Mouse (Mus musculus): ENCODE measurements at regions not wholly inside any gene's neighbourhood (a gene's known extent, or its start where the extent isn't known, plus 50 kb on each side); places are given as distances from the start of the nearest gene placed in this dataset.

DNA sequence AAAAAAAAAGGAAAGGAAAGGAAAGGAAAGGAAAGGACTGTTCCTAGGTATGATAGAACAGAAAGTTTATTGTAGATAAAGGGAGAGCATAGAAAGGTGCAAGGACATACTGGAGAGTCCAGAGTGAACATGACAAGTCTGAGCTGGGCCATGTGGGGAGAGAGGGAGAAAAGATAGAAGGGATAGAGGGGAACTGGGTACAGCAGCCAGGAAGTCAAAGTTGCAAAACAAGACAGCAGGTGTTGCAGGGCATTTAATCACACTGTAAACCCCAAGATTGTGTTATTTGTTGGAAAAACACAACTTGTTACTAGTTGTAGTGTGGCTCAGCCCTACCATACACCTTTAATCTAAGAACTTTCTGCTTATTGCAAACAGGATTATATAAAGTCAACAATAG lies 110.6 kb upstream of the Gm28710 start:
- in situ Hi-C loops (cut with MboI; ENCODE audit: low sequenced_read_pairs in 2 of 2, unreplicated experiment in 2 of 2), result no loop called here
- Histone ChIP-seq H3K9ac (ENCODE audit: insufficient read depth, low read depth, low read length, poor library complexity, severe bottlenecking) (no peak overlapping the region), H3K4me1 (ENCODE audit: control insufficient read depth in 2 of 2, insufficient read depth in 2 of 2, low read length in 2 of 2, poor library complexity in 1 of 2) (no peaks in the 10 kb centered on the region), H3K36me3 (ENCODE audit: control insufficient read depth, insufficient read depth, low read length, poor library complexity, severe bottlenecking) (no peaks in the 10 kb centered on the region), H3K9me3 (ENCODE audit: control insufficient read depth, insufficient read depth, low read depth, low read length) (no peaks in the 10 kb centered on the region; the same call in 1 of the 2 replicates), H3K4me3 (ENCODE audit: insufficient read depth in 1 of 2, low read depth in 1 of 2, low read length in 2 of 2, poor library complexity in 1 of 2, severe bottlenecking in 1 of 2) (no peak overlapping the region), H3K27ac (ENCODE audit: insufficient read depth, low read depth, low read length, poor library complexity, severe bottlenecking) (no peak overlapping the region)
- no peak for DNase-seq (ENCODE audit: low read depth, low spot score)
- TF ChIP-seq HCFC1 (IDR thresholded peaks at IDR 0.05; ENCODE audit: borderline replicate concordance, insufficient read depth, low read length) (no peak), ZNF384 (IDR thresholded peaks at IDR 0.05; ENCODE audit: low read depth, low read length) (peak; percentile 71; the same call in 1 of the 2 replicates), MAFK (IDR thresholded peaks at IDR 0.05; ENCODE audit: insufficient read depth, low read depth, low read length) (no peak), ZC3H11A (IDR thresholded peaks at IDR 0.05; ENCODE audit: borderline replicate concordance, low read depth, low read length) (no peak)

DNA sequence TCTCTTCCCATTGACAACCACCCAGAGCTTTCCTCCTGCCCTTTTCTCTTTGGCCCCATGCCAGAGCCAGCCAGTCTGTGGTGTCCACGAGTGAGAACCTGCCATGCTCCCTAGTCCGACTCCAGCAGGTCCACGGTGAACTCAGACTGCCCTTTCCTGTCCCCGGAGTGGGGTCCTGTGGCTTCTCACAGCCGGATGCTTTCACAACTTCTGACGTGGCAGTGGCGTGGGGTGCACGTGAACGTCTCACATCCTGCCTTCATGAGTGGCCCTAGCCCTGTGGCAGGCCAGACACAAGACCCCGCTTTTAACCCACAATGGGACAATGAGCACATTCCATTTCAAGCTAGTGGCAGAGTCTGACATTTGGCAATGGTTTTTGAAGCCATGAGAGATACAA lies 107.5 kb upstream of the Gm28710 start:
- in situ Hi-C loops (cut with MboI; ENCODE audit: low sequenced_read_pairs in 2 of 2, unreplicated experiment in 2 of 2), result no loop called here
- Histone ChIP-seq H3K4me1 (ENCODE audit: control insufficient read depth in 2 of 2, insufficient read depth in 2 of 2, low read length in 2 of 2, poor library complexity in 1 of 2) (no peaks in the 10 kb centered on the region), H3K9ac (ENCODE audit: insufficient read depth, low read depth, low read length, poor library complexity, severe bottlenecking) (no peak overlapping the region), H3K4me3 (ENCODE audit: insufficient read depth in 1 of 2, low read depth in 1 of 2, low read length in 2 of 2, poor library complexity in 1 of 2, severe bottlenecking in 1 of 2) (no peak overlapping the region), H3K36me3 (ENCODE audit: control insufficient read depth, insufficient read depth, low read length, poor library complexity, severe bottlenecking) (no peaks in the 10 kb centered on the region), H3K9me3 (ENCODE audit: control insufficient read depth, insufficient read depth, low read depth, low read length) (no peaks in the 10 kb centered on the region), H3K27ac (ENCODE audit: insufficient read depth, low read depth, low read length, poor library complexity, severe bottlenecking) (no peak overlapping the region)
- no peak for DNase-seq (ENCODE audit: low read depth, low spot score)
- TF ChIP-seq CHD2 (IDR thresholded peaks at IDR 0.05; ENCODE audit: low read depth, low read length) (no peak), ZC3H11A (IDR thresholded peaks at IDR 0.05; ENCODE audit: borderline replicate concordance, low read depth, low read length) (no peak), HCFC1 (IDR thresholded peaks at IDR 0.05; ENCODE audit: borderline replicate concordance, insufficient read depth, low read length) (no peak), MAFK (IDR thresholded peaks at IDR 0.05; ENCODE audit: insufficient read depth, low read depth, low read length) (no peak), ZNF384 (IDR thresholded peaks at IDR 0.05; ENCODE audit: low read depth, low read length) (no peak)

DNA sequence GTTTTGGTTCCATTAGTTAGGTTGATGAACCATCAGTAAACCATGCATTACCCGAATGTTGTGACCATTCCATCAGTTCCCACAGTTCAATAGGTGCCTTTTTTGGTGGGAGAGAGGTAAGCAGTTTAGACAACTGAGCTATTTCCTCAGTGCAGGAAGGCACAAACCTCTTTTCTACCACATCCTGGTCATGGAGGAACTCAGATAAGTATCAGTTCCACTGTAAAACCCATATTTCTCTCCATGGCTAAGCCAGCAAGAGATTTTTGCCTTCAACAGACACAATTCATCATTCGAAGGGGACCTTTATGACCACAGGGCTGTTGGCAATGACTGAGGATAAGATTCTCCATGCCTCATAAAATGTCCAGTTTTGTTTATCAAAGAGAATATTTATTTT lies 92.3 kb upstream of the Gm28710 start:
- in situ Hi-C loops (cut with MboI; ENCODE audit: low sequenced_read_pairs in 2 of 2, unreplicated experiment in 2 of 2), result no loop called here
- no peak for DNase-seq (ENCODE audit: low read depth, low spot score)
- H3K9ac ChIP-seq (ENCODE audit: insufficient read depth, low read depth, low read length, poor library complexity, severe bottlenecking), result no peak overlapping the region
- no peak overlapping the region for H3K27ac ChIP-seq (ENCODE audit: insufficient read depth, low read depth, low read length, poor library complexity, severe bottlenecking)
- TF ChIP-seq HCFC1 (IDR thresholded peaks at IDR 0.05; ENCODE audit: borderline replicate concordance, insufficient read depth, low read length), result no peak
- TF ChIP-seq MAFK (IDR thresholded peaks at IDR 0.05; ENCODE audit: insufficient read depth, low read depth, low read length), result no peak
- no peak for TF ChIP-seq CHD2 (IDR thresholded peaks at IDR 0.05; ENCODE audit: low read depth, low read length)
- TF ChIP-seq ZNF384 (IDR thresholded peaks at IDR 0.05; ENCODE audit: low read depth, low read length), result no peak
- TF ChIP-seq ZC3H11A (IDR thresholded peaks at IDR 0.05; ENCODE audit: borderline replicate concordance, low read depth, low read length), result no peak
- no peaks in the 10 kb centered on the region for H3K4me1 ChIP-seq (ENCODE audit: control insufficient read depth in 2 of 2, insufficient read depth in 2 of 2, low read length in 2 of 2, poor library complexity in 1 of 2)
- H3K36me3 ChIP-seq (ENCODE audit: control insufficient read depth, insufficient read depth, low read length, poor library complexity, severe bottlenecking), result no peaks in the 10 kb centered on the region
- H3K4me3 ChIP-seq (ENCODE audit: insufficient read depth in 1 of 2, low read depth in 1 of 2, low read length in 2 of 2, poor library complexity in 1 of 2, severe bottlenecking in 1 of 2), result no peak overlapping the region
- H3K9me3 ChIP-seq (ENCODE audit: control insufficient read depth, insufficient read depth, low read depth, low read length), result no peaks in the 10 kb centered on the region

DNA sequence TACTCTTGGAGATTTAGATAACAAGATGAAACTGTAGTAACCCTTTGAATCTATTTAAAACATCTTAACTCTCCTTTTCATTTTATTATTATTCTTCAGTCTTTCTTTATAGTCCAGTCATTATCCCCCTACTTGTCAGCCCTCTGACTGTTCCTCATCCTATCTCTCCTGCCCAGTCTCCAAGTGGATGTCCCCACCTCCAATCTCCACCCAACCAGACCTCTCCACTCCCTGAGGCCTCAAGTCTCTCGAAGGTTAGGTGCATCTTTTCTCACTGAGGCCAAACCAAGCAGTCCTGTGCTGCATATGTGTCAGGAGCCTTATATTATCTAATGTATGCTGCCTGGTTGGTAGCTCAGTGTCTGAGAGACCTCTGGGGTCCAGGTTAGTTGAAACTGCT lies 91.1 kb upstream of the Gm28710 start:
- in situ Hi-C loops (cut with MboI; ENCODE audit: low sequenced_read_pairs in 2 of 2, unreplicated experiment in 2 of 2), result no loop called here
- TF ChIP-seq CHD2 (IDR thresholded peaks at IDR 0.05; ENCODE audit: low read depth, low read length) (no peak), MAFK (IDR thresholded peaks at IDR 0.05; ENCODE audit: insufficient read depth, low read depth, low read length) (no peak), ZNF384 (IDR thresholded peaks at IDR 0.05; ENCODE audit: low read depth, low read length) (no peak), HCFC1 (IDR thresholded peaks at IDR 0.05; ENCODE audit: borderline replicate concordance, insufficient read depth, low read length) (no peak), ZC3H11A (IDR thresholded peaks at IDR 0.05; ENCODE audit: borderline replicate concordance, low read depth, low read length) (no peak)
- Histone ChIP-seq H3K36me3 (ENCODE audit: control insufficient read depth, insufficient read depth, low read length, poor library complexity, severe bottlenecking) (no peaks in the 10 kb centered on the region), H3K27ac (ENCODE audit: insufficient read depth, low read depth, low read length, poor library complexity, severe bottlenecking) (no peak overlapping the region), H3K9me3 (ENCODE audit: control insufficient read depth, insufficient read depth, low read depth, low read length) (no peaks in the 10 kb centered on the region), H3K4me3 (ENCODE audit: insufficient read depth in 1 of 2, low read depth in 1 of 2, low read length in 2 of 2, poor library complexity in 1 of 2, severe bottlenecking in 1 of 2) (no peak overlapping the region), H3K4me1 (ENCODE audit: control insufficient read depth in 2 of 2, insufficient read depth in 2 of 2, low read length in 2 of 2, poor library complexity in 1 of 2) (no peaks in the 10 kb centered on the region), H3K9ac (ENCODE audit: insufficient read depth, low read depth, low read length, poor library complexity, severe bottlenecking) (no peak overlapping the region)
- DNase-seq (ENCODE audit: low read depth, low spot score), result no peak

DNA sequence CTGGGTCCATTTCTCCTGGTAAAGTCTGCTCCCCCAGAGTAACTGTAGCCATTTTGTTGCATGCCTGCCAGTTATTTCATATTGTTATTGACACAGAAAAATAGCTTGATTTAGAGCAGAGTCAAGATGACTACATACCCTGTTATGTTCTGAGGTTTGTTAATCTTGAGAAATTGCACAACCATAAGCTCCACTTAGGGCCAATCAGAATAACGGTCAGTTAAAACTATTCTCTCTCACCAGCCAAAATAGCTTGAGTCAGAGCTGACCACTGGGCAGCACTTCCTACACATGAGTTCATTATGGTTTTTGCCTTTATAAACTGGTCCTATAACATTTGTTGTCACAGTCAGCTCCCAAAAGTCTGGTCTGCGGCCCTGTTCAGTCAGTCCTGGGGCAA lies 88.9 kb upstream of the Gm28710 start:
- no peaks in the 10 kb centered on the region for H3K4me1 ChIP-seq (ENCODE audit: control insufficient read depth in 2 of 2, insufficient read depth in 2 of 2, low read length in 2 of 2, poor library complexity in 1 of 2)
- H3K4me3 ChIP-seq (ENCODE audit: insufficient read depth in 1 of 2, low read depth in 1 of 2, low read length in 2 of 2, poor library complexity in 1 of 2, severe bottlenecking in 1 of 2), result no peak overlapping the region
- no peak overlapping the region for H3K9ac ChIP-seq (ENCODE audit: insufficient read depth, low read depth, low read length, poor library complexity, severe bottlenecking)
- H3K27ac ChIP-seq (ENCODE audit: insufficient read depth, low read depth, low read length, poor library complexity, severe bottlenecking), result no peak overlapping the region
- no peaks in the 10 kb centered on the region for H3K9me3 ChIP-seq (ENCODE audit: control insufficient read depth, insufficient read depth, low read depth, low read length)
- in situ Hi-C loops (cut with MboI; ENCODE audit: low sequenced_read_pairs in 2 of 2, unreplicated experiment in 2 of 2), result no loop called here
- H3K36me3 ChIP-seq (ENCODE audit: control insufficient read depth, insufficient read depth, low read length, poor library complexity, severe bottlenecking), result no peaks in the 10 kb centered on the region
- TF ChIP-seq ZNF384 (IDR thresholded peaks at IDR 0.05; ENCODE audit: low read depth, low read length) (no peak), ZC3H11A (IDR thresholded peaks at IDR 0.05; ENCODE audit: borderline replicate concordance, low read depth, low read length) (no peak), HCFC1 (IDR thresholded peaks at IDR 0.05; ENCODE audit: borderline replicate concordance, insufficient read depth, low read length) (no peak), MAFK (IDR thresholded peaks at IDR 0.05; ENCODE audit: insufficient read depth, low read depth, low read length) (no peak), CHD2 (IDR thresholded peaks at IDR 0.05; ENCODE audit: low read depth, low read length) (no peak)
- DNase-seq (ENCODE audit: low read depth, low spot score), result no peak

All from ES-E14 (cell line).